Mouse (Mus musculus) CD4-positive naive resting alpha-beta T cell, adult 57 days (primary cell): ENCODE data around the gene Kcnq1. TPM values are rescaled to one million over a fixed set of nuclear protein-coding genes. Genes with fewer than 3 reads are reported as not detected.

Experiments used
- total RNA-seq: library from RNA; stranded (reverse); gene quantifications from one replicate; pipeline ENCODE4 v1.2.4, GENCODE M21; 2023

The Kcnq1 gene
- total RNA-seq = not detected

DNA sequence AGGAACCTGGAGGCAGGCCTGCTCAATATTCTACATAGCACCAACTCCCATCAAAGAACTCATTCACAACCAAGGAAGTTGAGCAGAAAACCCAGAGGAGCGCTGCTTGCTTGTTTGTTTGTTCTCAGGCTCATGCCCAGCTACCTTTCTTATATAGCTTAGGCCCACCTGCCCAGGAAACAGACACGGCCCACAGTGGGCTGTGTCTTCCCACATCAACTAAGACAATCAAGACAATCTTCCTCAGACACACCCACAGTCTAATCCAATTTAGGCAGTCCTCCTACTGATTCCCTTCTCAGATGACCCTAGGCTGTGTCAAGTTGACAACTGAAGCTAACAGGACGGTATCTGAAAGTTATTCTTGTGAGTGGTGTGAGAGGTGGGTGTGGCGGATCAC lies at the start of gene Kcnq1:
Gene Kcnq1 (plus strand): TSS at position 301 of the 400 bp plus-strand sequence.

DNA sequence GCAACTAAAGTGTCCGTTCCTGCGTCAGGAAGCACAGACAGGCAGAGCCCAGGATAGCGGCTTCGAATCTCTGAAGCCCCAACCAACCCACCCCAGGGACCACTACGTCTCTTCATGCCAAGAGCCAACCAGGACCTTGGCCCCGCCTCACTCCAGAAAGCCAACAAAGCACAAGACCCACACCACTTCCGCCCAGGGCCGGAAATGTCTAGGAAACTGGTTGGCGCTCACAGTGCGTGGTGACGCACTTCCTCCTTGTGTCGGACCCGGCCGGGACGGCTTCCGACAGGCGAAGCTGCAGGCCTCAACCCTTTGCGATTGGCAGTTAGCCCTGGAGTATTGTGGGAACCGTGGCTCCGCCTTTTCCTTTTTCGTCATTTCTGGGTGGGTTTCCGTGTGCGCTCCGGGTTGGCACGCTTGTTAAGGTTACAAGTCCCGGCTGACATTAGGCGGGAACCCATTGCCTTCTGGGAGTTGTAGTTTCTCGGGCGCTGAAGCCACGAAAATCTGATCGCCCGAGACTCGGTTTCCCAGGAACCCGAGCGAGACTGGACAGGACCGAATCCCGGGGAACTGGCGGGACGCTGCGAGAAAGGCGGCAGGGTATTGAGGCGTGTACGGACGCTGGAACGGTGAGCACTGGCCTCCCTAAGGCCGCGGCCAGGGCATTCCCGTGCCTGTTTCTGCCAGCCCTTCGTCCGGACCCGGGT lies 37.1 kb upstream of the Kcnq1 start, which contains the start of gene Tssc4:
Gene Tssc4 (plus strand): TSS at position 368 of the 710 bp plus-strand sequence.

DNA sequence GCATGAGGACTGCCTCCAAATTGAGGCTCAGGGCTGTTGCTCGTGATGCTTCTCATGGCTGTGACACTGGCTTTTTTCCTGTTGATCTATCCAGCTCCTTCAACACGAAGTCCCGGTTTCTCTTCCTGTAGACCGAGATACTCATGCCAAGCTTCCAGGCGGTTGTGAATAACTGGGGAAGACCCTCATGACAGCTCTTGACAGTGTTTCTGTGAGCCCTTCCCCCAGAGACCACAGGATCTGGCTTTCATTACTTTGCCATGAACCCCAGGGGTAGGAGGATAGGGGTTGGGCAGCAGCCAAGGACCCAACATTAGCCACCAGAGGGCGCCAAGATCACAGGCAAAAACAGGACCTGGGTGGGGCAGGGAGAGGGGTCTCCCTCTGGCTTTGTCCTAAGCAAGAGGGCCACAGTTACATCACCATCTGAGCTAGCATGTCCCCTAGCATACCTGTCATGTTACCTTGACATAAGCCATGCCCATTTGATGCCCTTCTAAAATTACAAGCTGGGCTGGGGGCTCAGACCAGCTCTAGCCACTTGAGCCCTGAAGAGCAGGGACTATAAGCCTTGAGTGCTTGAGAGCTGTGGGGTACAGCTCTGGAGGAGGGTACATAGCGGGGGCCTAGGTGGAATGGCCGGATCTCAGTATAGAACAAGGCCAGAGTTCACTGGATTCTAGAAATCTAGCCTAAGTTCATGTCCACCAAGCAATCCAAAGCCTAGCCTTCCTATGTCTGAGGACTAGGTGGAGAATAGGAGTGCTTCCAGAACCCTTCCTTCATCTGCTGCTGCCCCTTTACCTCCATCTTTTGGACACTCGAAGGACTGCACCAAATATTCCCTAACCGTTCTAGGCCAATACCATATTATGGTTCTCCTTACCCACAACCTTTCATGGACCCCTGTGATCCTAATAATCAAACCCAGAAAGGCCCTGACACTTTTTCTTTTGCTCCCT lies 11.3 kb upstream of the Kcnq1 start, which contains the start of gene Trpm5:
Gene Trpm5 (minus strand): TSS at position 51 of the 962 bp plus-strand sequence.

DNA sequence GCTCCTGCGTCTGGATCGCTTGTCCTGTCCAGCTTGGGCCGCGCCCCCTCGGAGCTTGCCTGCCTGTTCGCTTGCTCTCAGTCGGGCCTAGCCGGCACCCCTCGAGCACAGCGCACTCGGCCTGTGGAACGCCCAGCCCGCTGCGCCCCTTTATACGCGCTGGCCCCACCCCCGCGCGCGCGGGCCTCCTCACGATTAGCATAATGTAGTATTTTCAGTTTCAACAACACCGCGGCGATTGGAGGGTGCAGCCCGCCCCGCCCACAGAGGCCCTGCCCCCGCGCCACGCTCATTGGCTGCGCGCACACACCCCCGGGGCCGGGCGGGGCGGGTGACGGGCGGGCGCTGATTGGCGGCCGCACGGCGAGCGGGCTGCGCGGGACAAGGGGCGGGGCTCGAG lies 354.7 kb downstream of the Kcnq1 start, which contains the start of gene Cdkn1c:
Gene Cdkn1c (minus strand): TSS at position 177 of the 400 bp plus-strand sequence.

DNA sequence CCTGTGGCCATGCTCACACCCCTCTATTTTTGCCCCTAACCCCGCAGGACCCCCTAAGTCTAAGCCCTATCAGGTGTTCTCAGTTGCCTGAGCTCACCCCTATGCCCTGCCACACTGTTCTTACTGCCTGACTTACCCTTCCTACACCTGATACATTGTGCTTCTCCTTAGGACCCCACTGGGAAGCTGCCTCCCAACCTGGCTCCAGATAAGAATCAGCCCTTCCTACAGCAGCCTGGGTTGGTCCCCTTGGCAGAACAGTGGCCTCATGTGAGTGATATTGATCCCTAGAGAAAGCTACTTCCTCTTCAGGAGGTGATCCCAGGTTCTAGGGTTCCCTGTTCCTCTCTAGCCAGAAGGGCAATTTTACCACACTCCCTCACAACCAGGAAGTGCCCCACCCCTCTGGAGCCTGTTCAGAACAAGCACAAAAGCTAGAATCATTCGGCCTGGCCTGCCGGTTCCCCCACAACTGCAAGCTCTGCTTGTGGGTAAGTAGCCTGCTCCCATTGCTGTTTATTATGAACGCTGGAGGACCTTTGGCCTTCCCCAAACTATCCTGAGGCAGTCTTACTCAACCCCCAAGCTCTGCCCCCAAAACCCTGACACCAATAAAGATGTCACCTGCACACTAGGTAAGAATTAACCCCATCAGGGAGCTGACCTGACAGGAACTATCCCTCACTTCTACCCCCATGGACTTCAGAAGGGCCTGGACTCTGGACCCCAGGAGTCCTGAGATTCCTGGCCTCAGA lies 367.4 kb downstream of the Kcnq1 start, which contains the start of gene Slc22a18:
Gene Slc22a18 (plus strand): TSS at position 390 of the 755 bp plus-strand sequence.

Other genes with a start within 250 kb of the Kcnq1 start
- gene Th, start 175.2 kb upstream of the Kcnq1 start, total RNA-seq = not detected
- gene Ascl2, start 137.1 kb upstream of the Kcnq1 start, total RNA-seq = not detected
- 179 TPM for gene Tspan32, start 101.3 kb upstream of the Kcnq1 start, total RNA-seq
- 42.0 TPM for gene Cd81, start 53.6 kb upstream of the Kcnq1 start, total RNA-seq
- gene Tssc4, start 37.1 kb upstream of the Kcnq1 start, total RNA-seq = 17.0 TPM
- not detected for gene Trpm5, start 11.7 kb upstream of the Kcnq1 start, total RNA-seq